Mouse (Mus musculus): ENCODE data around the gene Tmem30c. TPM values are rescaled to one million over a fixed set of nuclear protein-coding genes. Genes with fewer than 3 reads are reported as not detected.

The Tmem30c gene
- polyA plus RNA-seq, 1 experiment from 2014 or later, result 0.20 TPM

DNA sequence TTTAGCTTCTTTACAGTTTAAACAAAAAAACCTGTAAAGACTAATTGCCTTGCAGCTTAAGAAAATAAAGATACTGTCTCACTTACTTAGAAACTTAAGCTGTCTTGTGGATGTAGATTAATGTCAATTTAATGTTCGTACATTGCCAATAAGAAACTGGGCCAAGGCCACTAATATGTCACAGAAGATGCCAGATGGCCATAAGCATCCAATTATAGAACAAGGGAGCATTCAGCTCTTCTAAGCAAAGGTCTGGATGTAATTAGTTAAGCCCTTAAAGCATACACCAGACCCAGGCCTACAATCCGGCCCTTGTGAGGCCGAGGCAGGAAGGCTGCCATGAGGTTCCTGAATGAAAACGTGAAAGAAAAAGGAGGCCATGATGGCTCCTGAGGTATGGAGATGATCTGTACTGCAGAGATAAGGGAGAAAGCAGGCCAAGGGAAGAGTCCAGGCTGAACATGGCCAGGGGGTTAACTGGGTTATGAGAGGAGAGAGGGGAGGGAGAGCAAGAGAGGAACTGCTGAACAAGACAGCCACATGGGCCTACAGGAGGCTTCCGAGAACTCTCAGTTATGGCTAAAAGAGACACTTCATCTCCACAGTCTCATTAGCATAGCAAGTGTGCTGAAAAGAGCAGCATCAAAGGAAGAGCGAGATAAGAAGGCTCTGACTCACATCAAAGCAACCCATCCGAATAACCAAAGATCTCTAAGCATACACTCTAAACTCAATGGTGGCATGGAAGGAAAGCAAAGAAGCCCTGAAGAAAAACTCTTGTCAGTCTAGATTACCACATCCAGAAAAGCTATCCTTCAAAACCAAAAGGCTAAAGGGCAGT lies 26.8 kb upstream of the Tmem30c start:
- H3K27ac ChIP-seq (ENCODE audit: low read depth, low read length), result no peak overlapping the region
- no peak for DNase-seq (ENCODE audit: low spot score)

DNA sequence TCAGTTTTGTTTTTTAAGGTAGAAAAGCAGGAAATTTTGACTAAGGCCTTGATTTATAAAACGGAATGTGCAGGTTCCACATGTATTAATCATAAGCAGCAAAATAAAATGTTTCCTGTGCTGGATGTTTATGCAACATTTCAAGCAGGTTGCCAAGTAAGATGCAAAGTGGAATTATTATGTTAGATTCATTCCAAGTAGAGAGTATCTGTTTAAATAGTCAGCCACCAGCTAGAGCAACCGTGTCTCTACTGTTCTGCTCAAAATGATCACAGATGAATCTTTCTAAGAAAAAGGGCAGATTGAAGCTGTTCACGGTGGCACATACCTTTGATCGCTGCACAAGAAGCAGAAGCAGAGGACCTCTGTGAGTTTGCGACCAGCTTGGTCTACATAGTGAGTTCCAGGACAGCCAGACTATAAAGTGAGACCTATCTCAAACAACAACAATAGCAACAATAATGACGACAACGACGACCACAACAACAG lies 26.0 kb upstream of the Tmem30c start:
- H3K27me3 ChIP-seq (ENCODE audit: control insufficient read depth, insufficient read depth, low read length), result no peaks in the 10 kb centered on the region
- no peaks in the 10 kb centered on the region for H3K36me3 ChIP-seq (ENCODE audit: control insufficient read depth, insufficient read depth, low read length)
- DNase-seq (ENCODE audit: low spot score), result no peak
- H3K4me3 ChIP-seq (ENCODE audit: low read depth, low read length), result no peak overlapping the region
- no peak overlapping the region for H3K4me2 ChIP-seq (replicated peaks; ENCODE audit: low read depth, low read length)
- H3K9me3 ChIP-seq (ENCODE audit: control insufficient read depth, low read length), result no peaks in the 10 kb centered on the region
- no peak overlapping the region for H3K9ac ChIP-seq (ENCODE audit: low read depth, low read length)
- no peak overlapping the region for H3K27ac ChIP-seq (ENCODE audit: low read depth, low read length)
- H3K4me1 ChIP-seq (replicated peaks; ENCODE audit: control insufficient read depth, insufficient read depth, low read length), result no peaks in the 10 kb centered on the region
- WGBS, result 81% methylated on average over 8 of the region's 8 CpGs
- ATAC-seq (ENCODE audit: low FRiP score), result no peak

More for the DNA sequence above, 26.8 kb upstream of the Tmem30c start:
- 82% methylated on average over 7 of the region's 7 CpGs for WGBS
- Histone ChIP-seq H3K4me2 (replicated peaks; ENCODE audit: low read depth, low read length) (no peak overlapping the region), H3K4me3 (ENCODE audit: low read depth, low read length) (no peak overlapping the region), H3K36me3 (ENCODE audit: control insufficient read depth, insufficient read depth, low read length) (no peaks in the 10 kb centered on the region), H3K9me3 (ENCODE audit: control insufficient read depth, low read length) (no peaks in the 10 kb centered on the region), H3K4me1 (replicated peaks; ENCODE audit: control insufficient read depth, insufficient read depth, low read length) (no peaks in the 10 kb centered on the region), H3K27me3 (ENCODE audit: control insufficient read depth, insufficient read depth, low read length) (no peaks in the 10 kb centered on the region), H3K9ac (ENCODE audit: low read depth, low read length) (no peak overlapping the region)
- no peak for ATAC-seq (ENCODE audit: low FRiP score)

DNA sequence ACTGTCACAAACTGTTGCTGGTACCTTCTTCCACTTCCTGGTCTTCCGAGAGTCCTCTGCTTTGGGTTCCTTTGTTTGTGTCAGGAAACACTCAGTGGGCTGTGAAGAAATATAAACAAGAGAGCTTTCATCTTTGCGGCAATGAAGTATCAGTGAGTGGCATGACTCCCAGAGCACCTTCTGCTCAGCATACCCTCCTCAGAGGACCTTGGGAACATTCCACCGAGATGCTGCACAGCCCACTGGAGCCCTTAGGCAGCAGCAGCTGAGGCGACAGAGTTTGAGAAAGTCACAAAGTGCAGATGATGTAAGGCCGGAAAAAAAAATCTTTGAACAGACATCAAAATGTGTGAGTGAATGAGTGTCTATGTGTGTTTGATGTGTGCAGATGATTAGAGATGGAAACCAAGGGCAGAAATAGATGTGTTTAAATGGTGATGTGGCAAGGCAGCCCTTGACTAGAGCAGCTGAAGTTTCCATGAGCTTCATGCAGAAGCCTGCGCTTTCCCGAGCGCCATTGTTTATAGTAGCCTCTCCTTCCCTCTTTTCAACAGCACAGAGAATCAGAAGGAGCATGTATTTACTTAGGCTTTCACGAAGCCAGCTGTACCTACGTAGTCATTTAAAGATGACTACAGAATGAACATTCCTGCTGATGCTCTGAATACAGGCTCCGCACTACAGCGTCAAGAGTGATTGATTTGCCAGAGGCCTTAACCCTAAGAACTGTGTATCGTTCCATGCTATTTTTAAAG lies 25.4 kb upstream of the Tmem30c start:
- ATAC-seq (ENCODE audit: low FRiP score), result no peak
- H3K9me3 ChIP-seq (ENCODE audit: control insufficient read depth, low read length), result no peaks in the 10 kb centered on the region
- no peaks in the 10 kb centered on the region for H3K36me3 ChIP-seq (ENCODE audit: control insufficient read depth, insufficient read depth, low read length)
- no peak overlapping the region for H3K4me2 ChIP-seq (replicated peaks; ENCODE audit: low read depth, low read length)
- no peak overlapping the region for H3K9ac ChIP-seq (ENCODE audit: low read depth, low read length)
- H3K27me3 ChIP-seq (ENCODE audit: control insufficient read depth, insufficient read depth, low read length), result no peaks in the 10 kb centered on the region
- H3K27ac ChIP-seq (ENCODE audit: low read depth, low read length), result no peak overlapping the region
- no peaks in the 10 kb centered on the region for H3K4me1 ChIP-seq (replicated peaks; ENCODE audit: control insufficient read depth, insufficient read depth, low read length)
- no peak overlapping the region for H3K4me3 ChIP-seq (ENCODE audit: low read depth, low read length)
- WGBS, result 45% methylated on average over 13 of the region's 13 CpGs
- DNase-seq (ENCODE audit: low spot score), result no peak

DNA sequence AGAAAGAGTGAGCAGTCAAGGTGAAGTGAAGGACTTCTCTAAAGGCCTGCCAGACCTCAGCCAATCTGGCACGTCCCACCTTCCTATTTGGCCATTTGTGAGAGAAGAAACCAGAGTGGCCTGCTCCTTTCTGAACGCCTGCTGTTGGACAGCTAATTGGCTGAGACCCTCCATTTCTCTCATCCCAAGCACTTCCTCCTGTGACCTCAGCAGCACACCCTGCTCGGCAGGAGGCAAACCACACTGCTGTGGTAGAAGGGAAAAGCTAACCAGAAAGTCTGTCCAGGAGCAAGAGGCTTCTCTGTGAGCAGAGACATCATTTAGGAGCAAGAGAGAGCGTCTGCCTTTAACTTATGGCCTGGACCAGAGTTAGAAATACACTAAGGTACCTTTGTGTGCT lies 24.5 kb upstream of the Tmem30c start:
- ATAC-seq (ENCODE audit: low FRiP score), result no peak
- no peaks in the 10 kb centered on the region for H3K9me3 ChIP-seq (ENCODE audit: control insufficient read depth, low read length)
- WGBS, result 70% methylated on average over 4 of the region's 4 CpGs
- no peak overlapping the region for H3K4me2 ChIP-seq (replicated peaks; ENCODE audit: low read depth, low read length)
- no peaks in the 10 kb centered on the region for H3K4me1 ChIP-seq (replicated peaks; ENCODE audit: control insufficient read depth, insufficient read depth, low read length)
- no peaks in the 10 kb centered on the region for H3K36me3 ChIP-seq (ENCODE audit: control insufficient read depth, insufficient read depth, low read length)
- no peak overlapping the region for H3K4me3 ChIP-seq (ENCODE audit: low read depth, low read length)
- no peak overlapping the region for H3K9ac ChIP-seq (ENCODE audit: low read depth, low read length)
- no peak for DNase-seq (ENCODE audit: low spot score)
- no peaks in the 10 kb centered on the region for H3K27me3 ChIP-seq (ENCODE audit: control insufficient read depth, insufficient read depth, low read length)
- H3K27ac ChIP-seq (ENCODE audit: low read depth, low read length), result no peak overlapping the region

DNA sequence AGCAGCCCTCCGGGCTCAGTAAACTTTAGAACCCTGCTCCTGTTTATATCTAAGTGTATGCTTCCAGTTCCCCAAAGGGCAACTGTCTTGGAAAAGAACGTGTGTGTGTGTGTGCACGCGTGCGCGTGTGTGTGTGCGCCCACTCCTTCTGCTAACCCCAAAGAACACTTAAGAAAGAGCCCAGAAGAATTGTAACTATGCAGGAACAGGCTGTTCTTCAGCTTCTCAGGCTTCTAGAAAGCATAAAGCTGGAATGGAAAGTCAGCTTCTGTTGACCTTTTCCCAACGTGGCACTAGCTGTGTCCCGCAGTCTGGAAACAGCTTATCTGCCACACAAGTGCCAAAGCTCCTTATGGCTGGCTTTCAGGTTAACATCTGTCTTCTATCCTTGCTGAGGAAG lies 22.4 kb upstream of the Tmem30c start:
- no peaks in the 10 kb centered on the region for H3K9me3 ChIP-seq (ENCODE audit: control insufficient read depth, low read length)
- no peaks in the 10 kb centered on the region for H3K4me1 ChIP-seq (replicated peaks; ENCODE audit: control insufficient read depth, insufficient read depth, low read length)
- 92% methylated on average over 9 of the region's 9 CpGs for WGBS
- H3K27ac ChIP-seq (ENCODE audit: low read depth, low read length), result no peak overlapping the region
- H3K9ac ChIP-seq (ENCODE audit: low read depth, low read length), result no peak overlapping the region
- H3K36me3 ChIP-seq (ENCODE audit: control insufficient read depth, insufficient read depth, low read length), result no peaks in the 10 kb centered on the region
- no peak for ATAC-seq (ENCODE audit: low FRiP score)
- no peak overlapping the region for H3K4me3 ChIP-seq (ENCODE audit: low read depth, low read length)
- no peaks in the 10 kb centered on the region for H3K27me3 ChIP-seq (ENCODE audit: control insufficient read depth, insufficient read depth, low read length)
- DNase-seq (ENCODE audit: low spot score), result no peak
- no peak overlapping the region for H3K4me2 ChIP-seq (replicated peaks; ENCODE audit: low read depth, low read length)

DNA sequence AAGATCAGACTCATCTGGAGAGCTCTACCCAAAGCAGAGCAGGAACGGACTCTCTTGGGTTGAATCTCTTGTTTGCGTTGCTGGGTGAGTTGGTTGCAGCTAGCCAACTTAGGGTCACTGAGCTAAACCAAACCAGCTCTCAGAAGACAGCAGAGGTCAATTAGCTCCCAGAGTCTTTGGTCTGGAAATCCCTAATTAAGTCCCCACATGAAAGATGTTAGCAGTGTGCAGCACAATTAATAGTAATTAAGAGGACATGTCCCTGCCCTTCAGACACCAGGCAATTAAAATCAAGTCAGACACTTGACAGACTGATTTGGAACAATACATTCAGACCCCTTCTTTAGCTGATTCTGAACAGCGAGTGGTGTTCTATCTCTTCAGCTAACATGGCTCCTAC lies 21.6 kb upstream of the Tmem30c start:
- H3K27ac ChIP-seq (ENCODE audit: low read depth, low read length), result no peak overlapping the region
- H3K4me1 ChIP-seq (replicated peaks; ENCODE audit: control insufficient read depth, insufficient read depth, low read length), result no peaks in the 10 kb centered on the region
- DNase-seq (ENCODE audit: low spot score), result no peak
- H3K36me3 ChIP-seq (ENCODE audit: control insufficient read depth, insufficient read depth, low read length), result no peaks in the 10 kb centered on the region
- H3K9ac ChIP-seq (ENCODE audit: low read depth, low read length), result no peak overlapping the region
- no peaks in the 10 kb centered on the region for H3K27me3 ChIP-seq (ENCODE audit: control insufficient read depth, insufficient read depth, low read length)
- no peaks in the 10 kb centered on the region for H3K9me3 ChIP-seq (ENCODE audit: control insufficient read depth, low read length)
- H3K4me2 ChIP-seq (replicated peaks; ENCODE audit: low read depth, low read length), result no peak overlapping the region
- no peak for ATAC-seq (ENCODE audit: low FRiP score)
- H3K4me3 ChIP-seq (ENCODE audit: low read depth, low read length), result no peak overlapping the region
- 93% methylated on average over 3 of the region's 3 CpGs for WGBS

DNA sequence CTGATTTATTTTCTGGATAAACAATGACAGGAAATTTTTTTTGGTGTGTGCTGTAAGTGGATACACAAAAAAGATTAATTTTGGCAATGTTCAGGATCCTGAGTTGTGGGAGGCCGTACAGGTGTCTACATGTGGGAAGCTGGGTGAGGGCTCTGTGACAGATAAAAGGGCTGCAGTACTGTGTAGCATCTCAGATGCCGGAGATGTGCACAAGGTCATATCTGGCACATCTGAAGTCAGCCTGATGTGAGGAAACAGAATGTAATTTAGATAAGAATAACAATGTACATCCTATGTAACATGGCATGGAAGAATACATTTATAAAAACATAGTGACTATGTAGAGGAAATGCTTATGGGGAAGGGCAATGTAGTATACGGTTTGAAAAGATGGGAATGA lies 20.8 kb upstream of the Tmem30c start:
- Histone ChIP-seq H3K36me3 (ENCODE audit: control insufficient read depth, insufficient read depth, low read length) (no peaks in the 10 kb centered on the region), H3K4me2 (replicated peaks; ENCODE audit: low read depth, low read length) (no peak overlapping the region), H3K9ac (ENCODE audit: low read depth, low read length) (no peak overlapping the region), H3K4me3 (ENCODE audit: low read depth, low read length) (no peak overlapping the region), H3K27ac (ENCODE audit: low read depth, low read length) (no peak overlapping the region), H3K9me3 (ENCODE audit: control insufficient read depth, low read length) (no peaks in the 10 kb centered on the region), H3K27me3 (ENCODE audit: control insufficient read depth, insufficient read depth, low read length) (no peaks in the 10 kb centered on the region), H3K4me1 (replicated peaks; ENCODE audit: control insufficient read depth, insufficient read depth, low read length) (no peaks in the 10 kb centered on the region)
- 88% methylated on average over 3 of the region's 3 CpGs for WGBS
- ATAC-seq (ENCODE audit: low FRiP score) (no peak), DNase-seq (ENCODE audit: low spot score) (no peak)

DNA sequence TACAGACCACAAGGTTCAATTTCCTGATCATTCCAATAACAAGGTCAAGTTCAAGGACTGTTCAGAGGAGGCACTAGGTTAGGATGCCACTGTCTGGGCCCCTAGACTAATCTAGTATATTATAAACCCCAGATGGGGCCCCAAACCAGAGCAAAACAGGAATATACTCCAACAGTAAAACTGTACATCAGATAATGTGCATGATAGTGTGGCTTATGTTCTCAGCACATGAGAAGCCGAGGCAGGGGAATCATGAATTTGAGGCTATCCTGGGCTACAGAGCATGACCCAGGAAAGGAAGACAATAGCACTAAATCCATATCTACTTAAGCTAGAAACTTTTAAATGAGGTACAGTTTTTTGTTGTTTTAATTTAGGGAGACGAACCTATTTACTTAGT lies 19.5 kb upstream of the Tmem30c start:
- Histone ChIP-seq H3K36me3 (ENCODE audit: control insufficient read depth, insufficient read depth, low read length) (no peaks in the 10 kb centered on the region), H3K9me3 (ENCODE audit: control insufficient read depth, low read length) (no peaks in the 10 kb centered on the region), H3K27me3 (ENCODE audit: control insufficient read depth, insufficient read depth, low read length) (no peaks in the 10 kb centered on the region), H3K4me2 (replicated peaks; ENCODE audit: low read depth, low read length) (no peak overlapping the region), H3K9ac (ENCODE audit: low read depth, low read length) (no peak overlapping the region), H3K4me3 (ENCODE audit: low read depth, low read length) (no peak overlapping the region), H3K4me1 (replicated peaks; ENCODE audit: control insufficient read depth, insufficient read depth, low read length) (no peaks in the 10 kb centered on the region), H3K27ac (ENCODE audit: low read depth, low read length) (no peak overlapping the region)
- WGBS, result 92% methylated on average over 2 of the region's 2 CpGs
- no peak for ATAC-seq (ENCODE audit: low FRiP score)
- no peak for DNase-seq (ENCODE audit: low spot score)
